Mouse (Mus musculus) layer of hippocampus, adult 18-20 months (tissue): ENCODE measurements around the gene Bap1. TPM values are rescaled to one million over a fixed set of nuclear protein-coding genes. Genes with fewer than 3 reads are reported as not detected.

ENCODE experiments used
- total RNA-seq, 2 experiments: library from RNA; stranded (reverse); gene quantifications; 2 replicates each; pipeline ENCODE4 v1.2.3; 2021

Bap1 gene
- total RNA-seq, 2 experiments from 2014 or later: 137 to 140 TPM

Other genes starting within 250 kb of the Bap1 start
- gene Spcs1, start 249.8 kb upstream of the Bap1 start, total RNA-seq: 100 to 1,000 TPM; 149 to 170 TPM
- gene Pbrm1, start 232.3 kb upstream of the Bap1 start, total RNA-seq: 10 to 100 TPM; 52.0 to 56.4 TPM
- gene Gnl3, start 232.3 kb upstream of the Bap1 start, total RNA-seq: 10 to 100 TPM; 42.6 to 45.7 TPM
- gene Smim4, start 122.5 kb upstream of the Bap1 start, total RNA-seq: 10 to 100 TPM; 26.9 to 30.3 TPM
- gene Nt5dc2, start 120.4 kb upstream of the Bap1 start, total RNA-seq: 10 to 100 TPM; 11.0 to 11.5 TPM
- gene Stab1, start 82.8 kb upstream of the Bap1 start, total RNA-seq: 10 to 100 TPM; 15.6 to 16.2 TPM
- 1 to 10 TPM; 2.0 to 3.5 TPM for gene Tnnc1, start 43.1 kb upstream of the Bap1 start, total RNA-seq
- 100 to 1,000 TPM; 434 to 437 TPM for gene Nisch, start 34.5 kb upstream of the Bap1 start, total RNA-seq
- gene Sema3g, start 33.6 kb upstream of the Bap1 start, total RNA-seq: 1 to 10 TPM; 5.2 to 5.7 TPM
- 1 to 10 TPM; 3.7 to 3.8 TPM for gene Phf7, start 133 bp upstream of the Bap1 start, total RNA-seq
- gene Dnah1, start 72.4 kb downstream of the Bap1 start, total RNA-seq: 1 to 10 TPM; 3.7 to 4.9 TPM
- gene Capn7, start 85.2 kb downstream of the Bap1 start, total RNA-seq: 10 to 100 TPM; 37.6 to 41.5 TPM
- gene Sh3bp5, start 184.6 kb downstream of the Bap1 start, total RNA-seq: 100 to 1,000 TPM; 158 to 165 TPM
- gene Eaf1, start 242.9 kb downstream of the Bap1 start, total RNA-seq: 10 to 100 TPM; 19.1 to 20.3 TPM
- gene Mettl6, start 243.6 kb downstream of the Bap1 start, total RNA-seq: 10 to 100 TPM; 28.3 to 29.6 TPM